Mouse (Mus musculus): ENCODE measurements around the gene 9530068E07Rik. TPM values are rescaled to one million over a fixed set of nuclear protein-coding genes. Genes with fewer than 3 reads are reported as not detected.

9530068E07Rik gene
- polyA plus RNA-seq, 1 experiment, result 8.4 TPM

- Histone ChIP-seq H3K9me3 (ENCODE audit: control insufficient read depth, low read length) (no peaks in the 10 kb centered on the region), H3K4me3 (replicated peaks) (no peak overlapping the region), H3K27me3 (ENCODE audit: control insufficient read depth) (no peaks in the 10 kb centered on the region), H3K4me1 (ENCODE audit: control insufficient read depth) (no peaks in the 10 kb centered on the region), H3K36me3 (ENCODE audit: control insufficient read depth) (no peaks in the 10 kb centered on the region)
- TF ChIP-seq TAL1 (IDR thresholded peaks at IDR 0.05; ENCODE audit: low read length) (no peak), GATA1 (IDR thresholded peaks at IDR 0.05; ENCODE audit: low read length) (no peak)
Measured at GRCm38 (mm10) chr11:52429440-52429839, 33.2 kb downstream of the 9530068E07Rik start.

GRCm38 (mm10) chr11:52431594-52431993 is 35.4 kb downstream of the 9530068E07Rik start:
- Histone ChIP-seq H3K27me3 (ENCODE audit: control insufficient read depth) (no peaks in the 10 kb centered on the region), H3K36me3 (ENCODE audit: control insufficient read depth) (no peaks in the 10 kb centered on the region), H3K9me3 (ENCODE audit: control insufficient read depth, low read length) (no peaks in the 10 kb centered on the region), H3K4me1 (ENCODE audit: control insufficient read depth) (no peaks in the 10 kb centered on the region), H3K4me3 (replicated peaks) (no peak overlapping the region)
- TF ChIP-seq TAL1 (IDR thresholded peaks at IDR 0.05; ENCODE audit: low read length) (no peak), GATA1 (IDR thresholded peaks at IDR 0.05; ENCODE audit: low read length) (no peak)

- TF ChIP-seq TAL1 (IDR thresholded peaks at IDR 0.05; ENCODE audit: low read length) (no peak), GATA1 (IDR thresholded peaks at IDR 0.05; ENCODE audit: low read length) (no peak)
- H3K27me3 ChIP-seq (ENCODE audit: control insufficient read depth), result no peaks in the 10 kb centered on the region
- no peaks in the 10 kb centered on the region for H3K4me1 ChIP-seq (ENCODE audit: control insufficient read depth)
- no peaks in the 10 kb centered on the region for H3K36me3 ChIP-seq (ENCODE audit: control insufficient read depth)
- no peaks in the 10 kb centered on the region for H3K9me3 ChIP-seq (ENCODE audit: control insufficient read depth, low read length)
- H3K4me3 ChIP-seq (replicated peaks), result no peak overlapping the region
Measured at GRCm38 (mm10) chr11:52432148-52432547, 35.9 kb downstream of the 9530068E07Rik start.

- no peaks in the 10 kb centered on the region for H3K4me1 ChIP-seq (ENCODE audit: control insufficient read depth)
- H3K9me3 ChIP-seq (ENCODE audit: control insufficient read depth, low read length), result no peaks in the 10 kb centered on the region
- H3K4me3 ChIP-seq (replicated peaks), result no peak overlapping the region
- TF ChIP-seq GATA1 (IDR thresholded peaks at IDR 0.05; ENCODE audit: low read length), result no peak
- no peaks in the 10 kb centered on the region for H3K36me3 ChIP-seq (ENCODE audit: control insufficient read depth)
- no peaks in the 10 kb centered on the region for H3K27me3 ChIP-seq (ENCODE audit: control insufficient read depth)
Measured at GRCm38 (mm10) chr11:52433076-52433796, 37.0 kb downstream of the 9530068E07Rik start.

DNA sequence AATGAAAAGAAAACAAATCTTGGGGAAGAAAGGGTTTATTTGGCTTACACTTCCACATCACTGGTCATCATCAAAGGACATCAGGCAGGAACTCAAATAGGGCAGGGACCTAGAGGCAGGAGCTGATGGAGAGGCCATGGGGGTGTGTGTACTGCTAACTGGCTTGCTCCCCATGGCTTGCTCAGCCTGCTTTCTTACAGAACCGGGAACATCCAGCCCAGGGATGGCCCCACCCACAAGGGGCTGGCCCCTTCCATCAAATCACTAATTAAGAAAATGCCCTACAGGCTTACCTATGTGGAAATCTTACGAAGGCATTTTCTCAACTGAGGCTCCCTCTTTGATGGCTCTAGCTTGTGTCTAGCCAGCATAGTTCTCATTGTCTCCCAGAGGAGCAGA is 37.6 kb downstream of the 9530068E07Rik start:
- H3K4me3 ChIP-seq (replicated peaks), result no peak overlapping the region
- H3K27me3 ChIP-seq (ENCODE audit: control insufficient read depth), result no peaks in the 10 kb centered on the region
- H3K9me3 ChIP-seq (ENCODE audit: control insufficient read depth, low read length), result no peaks in the 10 kb centered on the region
- H3K36me3 ChIP-seq (ENCODE audit: control insufficient read depth), result no peaks in the 10 kb centered on the region
- H3K4me1 ChIP-seq (ENCODE audit: control insufficient read depth), result no peaks in the 10 kb centered on the region
- no peak for TF ChIP-seq GATA1 (IDR thresholded peaks at IDR 0.05; ENCODE audit: low read length)
- peak; percentile 17; the same call in 1 of the 3 replicates for TF ChIP-seq TAL1 (IDR thresholded peaks at IDR 0.05; ENCODE audit: low read length)

GRCm38 (mm10) chr11:52435466-52435865 is 39.2 kb downstream of the 9530068E07Rik start:
- Histone ChIP-seq H3K4me1 (ENCODE audit: control insufficient read depth) (no peaks in the 10 kb centered on the region), H3K36me3 (ENCODE audit: control insufficient read depth) (no peaks in the 10 kb centered on the region), H3K27me3 (ENCODE audit: control insufficient read depth) (no peaks in the 10 kb centered on the region), H3K4me3 (replicated peaks) (no peak overlapping the region), H3K9me3 (ENCODE audit: control insufficient read depth, low read length) (no peaks in the 10 kb centered on the region)
- no peak for TF ChIP-seq TAL1 (IDR thresholded peaks at IDR 0.05; ENCODE audit: low read length)
- TF ChIP-seq GATA1 (IDR thresholded peaks at IDR 0.05; ENCODE audit: low read length), result no peak

DNA sequence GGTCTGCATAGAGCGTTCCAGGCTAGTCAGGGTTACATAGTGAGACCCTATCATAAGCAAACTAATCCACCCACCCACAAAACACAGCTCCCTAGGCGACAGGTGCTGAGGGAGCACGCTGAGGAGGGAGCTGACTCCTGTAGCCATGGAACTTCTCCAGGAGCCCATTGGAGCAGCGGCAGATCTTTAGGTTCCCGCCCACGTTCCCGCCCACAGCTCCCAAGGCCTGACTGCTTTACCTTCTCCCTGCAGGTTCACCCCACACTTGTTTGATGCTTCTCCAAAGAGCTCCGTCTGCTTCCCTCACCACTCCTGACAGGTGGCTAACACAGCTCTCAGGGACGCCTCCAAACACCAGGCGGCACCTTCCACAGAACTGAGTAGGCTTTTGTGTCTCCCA is 40.9 kb downstream of the 9530068E07Rik start:
- Histone ChIP-seq H3K4me3 (replicated peaks) (no peak overlapping the region), H3K4me1 (ENCODE audit: control insufficient read depth) (no peaks in the 10 kb centered on the region), H3K27me3 (ENCODE audit: control insufficient read depth) (no peaks in the 10 kb centered on the region), H3K36me3 (ENCODE audit: control insufficient read depth) (no peaks in the 10 kb centered on the region), H3K9me3 (ENCODE audit: control insufficient read depth, low read length) (no peaks in the 10 kb centered on the region)
- no peak for TF ChIP-seq TAL1 (IDR thresholded peaks at IDR 0.05; ENCODE audit: low read length)
- no peak for TF ChIP-seq GATA1 (IDR thresholded peaks at IDR 0.05; ENCODE audit: low read length)

DNA sequence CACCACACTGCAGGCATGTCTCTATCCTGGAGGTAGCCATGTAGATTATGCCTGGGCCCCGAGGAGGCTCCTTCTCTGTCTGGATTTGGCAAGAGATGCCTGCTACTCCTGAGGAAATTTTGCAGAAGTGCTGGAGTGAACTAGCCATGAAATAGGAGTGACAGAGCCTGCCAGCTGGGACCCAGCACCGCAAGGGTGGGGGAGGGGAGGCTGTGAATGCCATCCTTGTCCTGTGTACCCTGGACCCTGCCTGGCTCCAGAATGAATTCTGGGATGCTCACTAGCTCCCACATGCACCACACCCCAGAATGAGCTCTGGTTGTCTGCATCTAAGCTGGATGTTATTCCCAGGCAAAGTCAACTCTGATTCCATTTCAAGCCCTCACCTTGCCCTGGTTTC is 44.9 kb downstream of the 9530068E07Rik start:
- TF ChIP-seq GATA1 (IDR thresholded peaks at IDR 0.05; ENCODE audit: low read length), result no peak
- no peak for TF ChIP-seq TAL1 (IDR thresholded peaks at IDR 0.05; ENCODE audit: low read length)
- H3K27me3 ChIP-seq (ENCODE audit: control insufficient read depth), result no peaks in the 10 kb centered on the region
- H3K9me3 ChIP-seq (ENCODE audit: control insufficient read depth, low read length), result no peaks in the 10 kb centered on the region
- H3K4me1 ChIP-seq (ENCODE audit: control insufficient read depth), result no peaks in the 10 kb centered on the region
- H3K36me3 ChIP-seq (ENCODE audit: control insufficient read depth), result no peaks in the 10 kb centered on the region
- no peak overlapping the region for H3K4me3 ChIP-seq (replicated peaks)

DNA sequence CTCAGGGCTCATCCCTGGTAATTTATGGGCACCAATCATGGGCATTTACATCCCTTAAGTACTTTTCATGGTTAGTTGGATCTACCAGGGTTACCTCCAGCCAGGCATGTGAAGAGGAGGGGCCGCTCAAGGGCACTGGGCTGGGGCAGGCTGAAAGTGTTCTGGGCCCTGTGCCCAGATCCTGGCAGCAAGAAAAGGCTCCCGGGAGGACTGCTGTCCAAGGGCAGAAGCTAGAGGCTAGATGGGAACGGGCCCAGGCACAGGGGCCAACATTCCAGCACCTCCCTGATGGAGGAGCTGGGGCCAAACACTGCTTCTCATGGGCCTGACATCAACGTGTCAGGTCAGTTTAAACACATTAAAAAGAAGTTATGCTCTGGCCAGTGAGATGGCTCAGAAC is 51.0 kb downstream of the 9530068E07Rik start:
- TF ChIP-seq GATA1 (IDR thresholded peaks at IDR 0.05; ENCODE audit: low read length) (no peak), TAL1 (IDR thresholded peaks at IDR 0.05; ENCODE audit: low read length) (no peak)
- H3K4me3 ChIP-seq (replicated peaks), result no peak overlapping the region
- no peaks in the 10 kb centered on the region for H3K27me3 ChIP-seq (ENCODE audit: control insufficient read depth)
- no peaks in the 10 kb centered on the region for H3K4me1 ChIP-seq (ENCODE audit: control insufficient read depth)
- H3K9me3 ChIP-seq (ENCODE audit: control insufficient read depth, low read length), result no peaks in the 10 kb centered on the region
- H3K36me3 ChIP-seq (ENCODE audit: control insufficient read depth), result no peaks in the 10 kb centered on the region

- H3K4me3 ChIP-seq (replicated peaks), result no peak overlapping the region
- H3K4me1 ChIP-seq (ENCODE audit: control insufficient read depth), result no peaks in the 10 kb centered on the region
- no peaks in the 10 kb centered on the region for H3K27me3 ChIP-seq (ENCODE audit: control insufficient read depth)
- H3K9me3 ChIP-seq (ENCODE audit: control insufficient read depth, low read length), result no peaks in the 10 kb centered on the region
- TF ChIP-seq TAL1 (IDR thresholded peaks at IDR 0.05; ENCODE audit: low read length), result no peak
- TF ChIP-seq GATA1 (IDR thresholded peaks at IDR 0.05; ENCODE audit: low read length), result no peak
- no peaks in the 10 kb centered on the region for H3K36me3 ChIP-seq (ENCODE audit: control insufficient read depth)
Measured at GRCm38 (mm10) chr11:52449004-52449403, 52.8 kb downstream of the 9530068E07Rik start.

Measured in erythroblast, embryonic 14.5 days (primary cell).